Mouse (Mus musculus) layer of hippocampus, adult 18-20 months (tissue): ENCODE measurements around the gene Pla2g2f. TPM values are rescaled to one million over a fixed set of nuclear protein-coding genes. Genes with fewer than 3 reads are reported as not detected.

Experiments used
- DNase-seq, 2 experiments: peaks; one replicate each; pipeline ENCODE4 v3.0.0; 2022; ENCODE audit warnings: low spot score in 2 of 2
- total RNA-seq, 2 experiments: library from RNA; stranded (reverse); gene quantifications; 2 replicates each; pipeline ENCODE4 v1.2.3; 2021

Pla2g2f gene
- total RNA-seq, 2 experiments from 2014 or later, result 1.8 to 2.3 TPM

GRCm38 (mm10) chr4:138762266-138762665 lies 4.8 kb upstream of the Pla2g2f start:
- DNase-seq, result no peak

GRCm38 (mm10) chr4:138755983-138756382 lies 1.4 kb downstream of the Pla2g2f start:
- peak in 1 of 2 experiments; percentile 63 for DNase-seq

- no peak for DNase-seq
Measured at GRCm38 (mm10) chr4:138755439-138755838, 2.0 kb downstream of the Pla2g2f start.

- no peak for DNase-seq
Measured at GRCm38 (mm10) chr4:138754432-138754831, 3.0 kb downstream of the Pla2g2f start.

GRCm38 (mm10) chr4:138753608-138754007 lies 3.8 kb downstream of the Pla2g2f start:
- DNase-seq, result no peak

- no peak for DNase-seq
Measured at GRCm38 (mm10) chr4:138752603-138753002, 4.8 kb downstream of the Pla2g2f start.

- DNase-seq, result peak in 1 of 2 experiments; percentile 79
Measured at GRCm38 (mm10) chr4:138748369-138749072, 8.9 kb downstream of the Pla2g2f start.

- DNase-seq, result no peak
Measured at GRCm38 (mm10) chr4:138747851-138748250, 9.6 kb downstream of the Pla2g2f start.

- DNase-seq, result no peak
Measured at GRCm38 (mm10) chr4:138746866-138747265, 10.6 kb downstream of the Pla2g2f start.

- no peak for DNase-seq
Measured at GRCm38 (mm10) chr4:138745884-138746283, 11.5 kb downstream of the Pla2g2f start.

GRCm38 (mm10) chr4:138739136-138739851 lies 18.1 kb downstream of the Pla2g2f start:
- DNase-seq, result peak; percentile 39 to 66

GRCm38 (mm10) chr4:138737031-138737430 lies 20.4 kb downstream of the Pla2g2f start, which contains the start of gene Ubxn10:
TSS of gene Ubxn10 (minus strand) at chr4:138737167.
- DNase-seq, result no peak

- no peak for DNase-seq
Measured at GRCm38 (mm10) chr4:138734863-138735262, 22.6 kb downstream of the Pla2g2f start.

- no peak for DNase-seq
Measured at GRCm38 (mm10) chr4:138734105-138734504, 23.3 kb downstream of the Pla2g2f start.

GRCm38 (mm10) chr4:138729018-138729703 lies 28.3 kb downstream of the Pla2g2f start:
- no peak for DNase-seq

GRCm38 (mm10) chr4:138725751-138726150 lies 31.7 kb downstream of the Pla2g2f start:
- DNase-seq, result no peak

- DNase-seq, result peak in 1 of 2 experiments; percentile 49
Measured at GRCm38 (mm10) chr4:138725127-138725461, 32.3 kb downstream of the Pla2g2f start.

- peak; percentile 53 to 83 for DNase-seq
Measured at GRCm38 (mm10) chr4:138724354-138725126, 32.9 kb downstream of the Pla2g2f start, which contains the start of gene Pla2g2c. TSS of gene Pla2g2c (plus strand) at chr4:138724792.

GRCm38 (mm10) chr4:138723493-138724281 lies 33.7 kb downstream of the Pla2g2f start:
- DNase-seq, result peak in 1 of 2 experiments; percentile 72

- peak; percentile 39 to 73 for DNase-seq
Measured at GRCm38 (mm10) chr4:138719264-138719596, 38.2 kb downstream of the Pla2g2f start.
